Mouse (Mus musculus): ENCODE measurements around the gene Satb1.

Gene Satb1

DNA sequence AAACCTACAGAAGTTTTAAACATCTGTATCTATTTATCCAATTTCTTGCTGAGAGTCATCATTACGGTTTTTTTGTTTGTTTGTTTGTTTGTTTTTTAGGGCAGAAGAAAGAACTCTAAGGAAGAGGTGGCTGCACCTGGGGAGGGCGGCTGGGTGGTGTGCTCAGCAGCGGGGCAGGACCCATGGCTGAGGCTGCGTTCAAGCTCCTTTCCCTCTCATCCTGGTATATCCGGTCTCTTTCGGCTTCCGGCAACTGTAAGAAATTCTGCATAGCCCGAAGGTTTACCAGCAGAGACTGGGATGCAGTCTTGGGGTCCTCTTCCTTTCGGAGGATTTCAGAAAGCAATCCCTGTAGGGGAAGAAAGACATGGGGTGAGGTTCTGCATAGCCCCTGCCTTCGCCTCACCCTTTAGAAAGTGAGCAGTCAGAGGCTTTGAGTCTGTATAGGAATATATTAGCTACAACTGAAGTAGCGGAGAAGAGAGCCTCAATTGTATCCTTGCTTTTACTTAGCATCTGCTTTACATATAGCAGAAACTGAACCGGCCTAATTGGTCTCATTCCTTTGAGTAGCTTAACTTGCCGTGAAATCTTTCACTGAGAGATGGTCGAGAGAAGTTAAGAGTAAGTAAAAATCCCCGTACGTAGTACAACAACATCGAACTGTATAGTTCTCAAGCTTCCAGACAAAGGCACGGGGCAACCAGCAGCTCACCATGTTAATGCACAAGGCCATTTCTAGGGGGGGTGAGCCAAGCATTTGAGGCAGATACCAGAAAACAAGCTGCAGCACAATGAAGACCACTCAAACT, 57.8 kb downstream of the Satb1 start:
- no peak for DNase-seq

DNA sequence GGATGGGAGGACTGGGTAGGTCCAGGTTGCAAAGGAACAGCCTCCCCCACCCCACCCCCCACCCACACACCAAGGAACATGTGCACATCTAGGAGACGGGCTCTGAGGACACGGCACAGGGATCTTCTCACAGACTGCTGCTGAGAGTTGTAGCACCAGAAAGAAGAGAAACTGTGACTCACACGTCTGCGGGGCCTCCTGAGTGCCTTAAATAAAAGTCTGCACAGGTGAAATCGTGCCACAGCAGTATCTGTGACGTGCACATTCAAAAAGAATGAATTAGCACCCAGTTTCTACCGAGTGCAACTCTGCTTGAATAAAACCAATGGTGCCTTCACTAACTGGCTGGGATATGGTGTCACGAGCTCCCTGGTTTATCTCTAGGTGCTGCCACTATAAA, 69.5 kb downstream of the Satb1 start:
- DNase-seq = no peak

DNA sequence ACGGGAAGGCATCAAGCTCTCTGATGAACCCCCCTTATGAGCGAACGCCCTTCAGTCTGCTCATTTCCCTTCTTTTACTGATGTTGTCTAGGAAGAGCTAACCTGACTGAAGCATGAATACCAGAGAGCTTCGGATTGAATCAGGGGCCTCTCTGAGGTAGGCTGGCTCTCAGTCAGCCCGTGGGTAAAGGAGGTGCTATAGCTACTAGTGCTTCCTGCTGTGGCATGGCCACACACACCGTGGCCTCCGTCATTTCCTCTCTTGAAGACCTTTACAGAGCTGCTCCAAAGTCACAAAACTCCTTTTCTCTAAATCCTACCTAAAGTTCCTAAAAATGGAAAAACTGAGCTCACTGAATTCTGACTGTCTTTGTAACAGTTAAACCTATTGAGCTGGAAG, 70.6 kb downstream of the Satb1 start:
- DNase-seq = no peak

DNA sequence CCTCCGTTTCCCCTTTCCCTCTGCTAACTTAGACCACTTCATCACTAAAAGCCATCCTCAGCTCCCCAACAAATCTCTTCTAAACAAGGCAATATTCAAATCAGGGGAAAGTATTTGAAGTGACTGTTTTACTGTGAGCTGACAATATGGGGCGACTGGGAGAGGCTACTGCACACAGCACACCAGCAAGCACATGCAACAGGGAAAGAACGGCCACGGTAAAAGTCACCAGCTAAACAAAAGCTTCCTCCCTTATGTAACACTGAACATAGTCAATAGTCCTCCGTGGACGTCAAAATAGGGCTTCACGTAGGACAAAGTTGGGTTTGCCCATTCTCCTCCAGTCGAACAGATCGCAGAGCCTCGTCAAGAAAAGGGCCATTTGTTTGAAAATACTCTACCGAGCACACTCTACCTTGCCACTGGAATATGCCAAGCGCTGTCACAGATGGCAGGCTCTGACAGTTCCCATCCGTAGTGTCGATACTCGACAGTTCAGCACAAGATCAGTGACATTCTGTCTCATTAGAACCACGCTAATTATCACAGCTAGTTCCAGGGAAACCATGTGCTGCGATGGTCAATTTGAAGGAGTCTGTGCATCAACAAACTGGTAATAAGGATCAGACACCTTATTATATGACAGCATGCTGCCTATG, 72.0 kb downstream of the Satb1 start:
- no peak for DNase-seq

DNA sequence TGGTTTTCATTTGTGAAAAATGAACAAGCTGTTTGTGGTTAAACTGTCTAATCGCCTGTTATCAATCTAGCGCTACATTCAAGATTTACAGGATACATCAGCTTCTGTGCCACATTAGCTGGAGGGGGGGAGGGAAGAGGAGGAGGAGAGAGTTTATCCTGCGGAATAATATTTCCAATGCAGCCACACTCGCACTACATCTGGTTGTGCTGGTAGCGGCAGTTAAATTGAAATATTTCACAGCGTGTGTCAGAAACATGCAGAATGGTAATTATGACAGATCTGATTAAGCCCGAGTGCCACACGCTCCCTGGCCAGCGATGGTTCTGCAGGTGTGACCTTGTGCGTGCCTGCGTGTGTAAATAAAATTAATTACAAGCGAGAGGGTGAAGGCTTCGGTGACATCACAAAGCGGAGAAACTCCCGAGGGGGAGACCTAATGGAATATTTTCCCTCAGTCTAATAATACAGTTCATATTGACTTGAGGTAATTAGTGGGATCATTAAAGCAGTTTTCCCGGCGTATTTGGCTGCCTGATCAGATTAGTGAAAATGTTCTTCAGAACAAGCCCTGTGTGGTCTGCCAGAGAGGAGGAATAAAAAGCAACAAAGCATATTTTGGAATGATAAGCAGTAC, 72.7 kb downstream of the Satb1 start:
- no peak for DNase-seq

DNA sequence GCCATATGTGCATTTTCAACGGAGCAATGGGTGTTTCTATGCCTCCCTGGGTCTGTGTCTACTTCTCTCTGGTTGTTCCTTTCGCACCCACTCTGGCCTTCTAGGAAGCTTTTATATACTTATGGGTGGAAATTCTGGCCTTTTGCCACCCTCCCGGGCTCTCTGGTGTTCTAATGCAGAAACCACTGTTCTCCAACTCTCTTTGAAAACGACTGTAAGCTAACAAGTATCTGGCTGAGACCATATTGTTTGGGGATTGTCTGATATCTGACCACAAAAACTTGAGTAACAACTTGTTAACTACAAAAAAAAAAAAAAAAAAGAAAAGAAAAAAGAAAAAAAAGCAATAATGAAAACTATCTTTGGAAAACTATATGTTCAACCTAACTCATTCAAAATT, 73.6 kb downstream of the Satb1 start:
- DNase-seq = no peak

DNA sequence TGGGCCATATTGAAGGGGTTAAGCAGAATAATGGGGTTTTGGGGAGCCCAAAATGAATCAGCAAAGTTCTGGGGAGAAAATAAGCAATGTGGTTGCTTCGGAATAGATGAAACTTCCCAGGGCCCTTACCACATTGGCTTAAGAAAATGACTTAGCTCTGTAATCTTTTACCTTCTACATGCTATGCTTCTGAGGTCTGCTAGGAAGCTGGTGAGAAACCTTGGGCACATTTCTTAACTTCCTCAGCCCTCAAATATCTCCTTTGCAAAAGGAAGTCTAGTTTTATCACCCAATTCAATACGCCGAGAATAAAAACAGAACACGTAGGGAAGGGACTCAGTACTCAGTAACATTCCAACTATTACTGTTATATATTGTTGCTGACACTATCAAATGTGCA, 80.9 kb downstream of the Satb1 start:
- no peak for DNase-seq

DNA sequence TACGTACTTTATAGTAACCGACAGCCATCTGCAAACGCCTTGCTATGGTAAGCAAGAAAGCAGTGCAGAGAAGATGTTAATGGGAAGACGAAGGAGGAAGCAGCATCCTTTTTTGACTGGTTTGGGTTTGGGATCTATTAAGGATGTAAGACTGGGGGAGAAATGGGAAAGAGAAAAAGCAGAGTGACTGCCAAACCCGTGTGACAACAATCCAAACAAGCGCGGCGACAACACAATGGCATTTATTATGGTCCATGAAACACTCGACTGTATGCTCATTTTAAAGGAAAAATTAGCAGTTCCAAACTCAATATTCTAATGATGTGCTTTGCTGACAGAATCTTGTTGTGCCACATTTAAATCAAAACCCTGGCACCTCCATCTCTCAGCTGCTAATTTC, 85.9 kb downstream of the Satb1 start:
- no peak for DNase-seq

DNA sequence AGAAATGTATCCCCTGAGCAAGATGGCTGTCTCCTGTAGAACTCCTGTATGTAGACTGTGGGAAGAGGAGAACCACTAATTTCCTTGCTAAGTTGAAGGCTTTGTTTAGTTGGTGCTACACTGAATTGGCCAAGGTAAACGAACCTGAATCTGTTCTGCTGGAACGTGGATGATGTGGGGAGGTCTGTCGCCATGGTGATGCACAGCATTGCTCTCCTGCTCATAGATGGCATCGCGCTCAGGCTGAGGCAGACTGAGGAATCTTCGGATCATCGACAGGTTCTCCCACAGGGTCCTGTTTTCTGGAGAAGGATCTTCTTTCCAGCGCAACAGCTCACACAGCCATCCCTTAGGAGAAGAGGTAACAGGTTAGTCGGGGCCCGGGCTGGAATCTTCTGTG, 90.6 kb downstream of the Satb1 start:
- DNase-seq = no peak

DNA sequence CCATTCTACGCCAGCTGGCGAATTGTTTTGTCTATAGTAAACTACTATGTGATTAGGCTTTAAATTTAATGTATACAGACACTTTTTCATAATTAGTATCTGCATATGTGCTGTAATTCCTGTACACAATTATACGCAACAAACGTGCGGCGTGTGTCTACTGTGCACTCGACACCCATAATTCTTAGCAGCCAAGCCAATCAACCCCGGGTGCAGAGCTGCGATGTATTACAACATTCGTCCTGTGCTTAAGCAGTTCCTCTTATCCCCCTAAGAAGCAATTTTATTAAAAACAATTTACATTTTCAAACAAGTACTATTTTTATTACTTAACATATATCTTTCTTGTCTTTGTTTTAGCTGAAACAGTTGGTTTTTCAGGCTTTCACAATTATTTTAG, 92.0 kb downstream of the Satb1 start:
- no peak for DNase-seq

DNA sequence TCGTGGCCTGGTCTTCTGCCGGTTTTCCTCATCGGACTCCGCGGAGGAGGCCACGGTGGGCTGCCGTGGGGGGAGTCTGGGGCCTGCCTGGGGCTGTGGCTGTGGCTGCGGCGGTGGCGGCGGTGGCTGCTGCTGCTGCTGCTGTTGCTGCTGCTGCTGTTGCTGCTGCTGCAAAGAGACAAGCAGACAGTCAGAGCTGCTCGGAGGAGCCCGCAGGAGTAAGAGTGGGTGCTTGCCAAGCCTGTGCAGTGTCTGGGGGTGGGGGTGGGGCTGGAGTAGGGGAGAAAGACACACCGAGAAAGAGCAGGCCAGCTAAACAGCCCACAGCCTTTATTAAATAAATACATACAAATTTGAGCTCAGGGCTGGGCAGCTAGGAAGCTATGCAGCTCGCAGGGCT, 92.8 kb downstream of the Satb1 start:
- no peak for DNase-seq

DNA sequence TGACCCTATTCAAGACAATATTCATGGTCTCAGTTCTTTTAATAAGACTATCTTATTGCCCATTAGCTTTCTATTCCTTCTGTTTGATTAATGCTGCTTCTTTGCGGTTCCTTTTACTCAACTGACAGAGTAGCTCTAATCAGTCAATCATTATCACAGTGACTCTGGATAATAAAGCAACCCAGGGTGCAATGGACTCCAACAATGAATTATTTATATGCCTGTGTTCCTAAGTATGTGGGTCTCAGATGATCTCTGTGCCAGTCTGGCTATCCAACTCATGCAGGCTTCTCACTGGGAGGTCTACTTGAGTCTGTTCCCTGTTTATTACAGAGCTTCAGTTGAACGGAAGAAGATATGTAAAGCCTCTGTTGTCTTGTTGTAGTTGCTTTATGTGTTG, 108.6 kb downstream of the Satb1 start:
- no peak for DNase-seq

DNA sequence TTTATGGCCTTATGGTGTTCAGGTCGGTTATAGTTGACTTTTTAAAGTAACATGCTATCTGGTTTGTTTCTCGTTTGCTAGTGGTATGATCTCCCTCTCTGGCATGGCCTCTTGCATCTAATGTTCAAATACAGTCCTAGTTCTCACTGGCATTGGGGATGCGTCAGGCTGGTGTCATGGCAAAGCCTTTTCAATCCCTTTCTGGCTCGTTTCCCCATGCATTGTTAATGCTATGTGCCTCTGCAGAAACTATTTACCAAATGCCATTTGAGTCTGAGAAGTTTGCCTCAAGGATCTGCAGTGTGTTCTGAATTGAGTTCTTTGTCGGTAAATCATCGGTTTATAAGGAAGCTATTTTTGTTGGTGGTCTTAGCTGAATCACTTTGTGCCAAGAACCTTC, 137.4 kb downstream of the Satb1 start:
- no peak for DNase-seq

DNA sequence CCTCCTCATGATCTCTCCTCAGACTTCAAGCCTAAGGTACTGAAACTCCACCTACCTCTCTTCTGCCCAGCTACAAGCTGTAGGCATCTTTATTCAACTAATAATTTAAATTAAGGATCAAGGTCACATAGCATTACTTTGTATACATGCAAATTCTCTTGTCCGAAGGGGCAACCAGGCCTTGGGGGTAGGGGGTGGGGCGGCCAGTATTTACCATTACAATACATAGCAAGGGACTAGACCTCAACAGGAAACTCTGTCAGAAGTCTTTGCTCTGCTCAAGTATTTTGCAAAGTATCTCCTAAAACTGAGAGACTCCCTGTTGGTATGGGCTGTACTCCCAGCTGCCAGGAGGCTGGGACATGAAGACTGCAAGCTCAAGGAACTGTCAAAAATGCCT, 137.8 kb downstream of the Satb1 start:
- no peak for DNase-seq

DNA sequence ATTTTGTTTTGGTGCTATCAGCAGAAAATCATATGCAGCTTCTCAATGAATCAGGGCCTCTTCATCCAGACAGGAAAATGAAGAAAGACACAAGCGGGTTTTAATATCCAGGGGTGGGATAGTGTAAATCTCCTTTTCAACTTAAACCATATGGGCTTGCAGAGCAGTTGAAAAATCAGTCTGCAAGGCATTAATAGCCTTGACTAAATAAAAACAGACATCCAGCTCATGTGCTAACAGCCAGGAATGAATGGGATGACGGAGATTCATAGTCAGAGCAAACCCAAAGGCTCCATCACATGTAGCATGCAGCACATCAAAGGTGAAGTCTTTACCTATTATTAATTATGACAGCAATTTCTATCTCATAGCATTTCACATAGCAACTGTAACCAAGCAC, 142.6 kb downstream of the Satb1 start:
- no peak for DNase-seq

DNA sequence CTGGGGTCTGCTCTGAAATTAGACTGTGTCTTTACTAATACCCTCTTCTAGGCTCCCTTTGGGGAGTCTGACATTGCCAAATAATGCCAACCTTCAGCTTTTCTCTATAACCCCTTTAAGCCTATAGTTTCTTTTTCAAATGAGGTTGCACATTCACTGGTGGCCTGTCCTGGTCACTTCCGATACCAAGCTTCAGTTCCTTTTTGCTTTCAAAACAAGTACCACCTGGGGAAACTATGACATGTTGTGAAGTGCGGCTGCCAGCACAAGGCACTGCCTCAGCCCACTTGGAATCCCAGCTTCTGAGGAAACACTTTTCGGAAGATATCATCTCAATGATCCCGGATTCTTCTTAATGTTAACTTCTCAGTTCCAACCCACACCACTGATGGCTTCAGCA, 145.9 kb downstream of the Satb1 start:
- no peak for DNase-seq

All from lung, postnatal 36 days (tissue).